Mouse (Mus musculus): ENCODE measurements around the gene Grm5. TPM values are rescaled to one million over a fixed set of nuclear protein-coding genes. Genes with fewer than 3 reads are reported as not detected.

The Grm5 gene
- 0.11 and 0.13 TPM in 2 replicates for polyA plus RNA-seq (2012; rRNA removed)

DNA sequence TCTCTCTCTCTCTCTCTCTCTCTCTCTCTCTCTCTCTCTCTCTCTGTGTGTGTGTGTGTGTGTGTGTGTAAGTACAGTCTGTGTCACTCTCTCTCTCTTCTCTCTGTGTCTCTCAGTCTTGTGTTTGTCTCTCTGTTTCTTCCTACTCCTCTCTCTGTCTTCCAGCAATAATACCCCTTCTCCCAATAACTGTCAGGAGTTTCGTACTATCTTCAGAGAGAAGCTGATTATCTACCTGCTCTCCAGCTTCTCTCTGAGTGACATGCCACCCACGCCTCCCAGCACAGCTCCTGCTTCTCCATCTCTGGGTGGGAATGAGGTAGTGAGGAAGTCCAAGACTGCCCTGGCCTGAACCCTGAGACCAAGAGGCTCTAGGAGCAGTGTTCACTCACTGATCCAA lies at the start of gene Grm5:
TSS of gene Grm5 (plus strand) at position 301 of the 400 bp plus-strand sequence.

Other genes starting within 250 kb of the Grm5 start
- 0.20 and 0.21 TPM in 2 replicates for gene Tyr, start 90.7 kb upstream of the Grm5 start, polyA plus RNA-seq (2012; rRNA removed)